Mouse (Mus musculus) heart, embryonic 16.5 days (tissue): Measurements from ENCODE around the gene Gm10638. TPM values are rescaled to one million over a fixed set of nuclear protein-coding genes. Genes with fewer than 3 reads are reported as not detected.

Experiments
- ATAC-seq: fragments of 200-750 bp; cut with Nextera tagmentation; replicated peaks from 2 replicates; pipeline ENCODE4 v1.8.0; 2017; ENCODE audit warnings: moderate number of reproducible peaks; ENCODE audit not compliant: insufficient read depth, low FRiP score; ENCODE audit errors: extremely low read depth
- H3K27ac ChIP-seq: fragments of 300-500 bp; sonication (generic); 2 replicates; pipeline ENCODE4 v1.5.1; 2014; ENCODE audit warnings: mild to moderate bottlenecking, low read length, control low read depth, moderate library complexity
- H3K27me3 ChIP-seq: fragments of 300-500 bp; sonication (generic); 2 replicates; pipeline ENCODE4 v1.6.1; 2014; ENCODE audit warnings: low read length, mixed read lengths; ENCODE audit not compliant: control insufficient read depth, insufficient read depth
- H3K36me3 ChIP-seq: fragments of 300-500 bp; sonication (generic); 2 replicates; pipeline ENCODE4 v1.6.1; 2014; ENCODE audit not compliant: control insufficient read depth, insufficient read depth
- H3K4me1 ChIP-seq: fragments of 300-500 bp; sonication (generic); 2 replicates; pipeline ENCODE4 v1.6.1; 2014; ENCODE audit warnings: low read length, mixed read lengths; ENCODE audit not compliant: control insufficient read depth, insufficient read depth
- H3K4me2 ChIP-seq: fragments of 300-500 bp; sonication (generic); 2 replicates; pipeline ENCODE4 v1.6.1; 2014; ENCODE audit warnings: low read depth, mild to moderate bottlenecking, control low read depth, low read length
- H3K4me3 ChIP-seq: fragments of 300-500 bp; sonication (generic); 2 replicates; pipeline ENCODE4 v1.5.1; 2014; ENCODE audit warnings: mild to moderate bottlenecking, control low read depth, low read length
- H3K9ac ChIP-seq: fragments of 300-500 bp; sonication (generic); 2 replicates; pipeline ENCODE4 v1.6.1; 2014; ENCODE audit warnings: low read length, control low read depth
- H3K9me3 ChIP-seq: fragments of 300-500 bp; sonication (generic); replicated peaks from 2 replicates; pipeline ENCODE4 v1.6.1; 2016; ENCODE audit warnings: low read length; ENCODE audit not compliant: control insufficient read depth
- WGBS: fragments of 180-500 bp; shearing (Covaris S2); extraction: QIAGEN DNeasy Blood & Tissue Kit; methylation state at CpG from one replicate; pipeline ENCODE4 v1.1.7; 2014; 5-methylcytosine and 5-hydroxymethylcytosine counted together
- polyA plus RNA-seq: library from polyadenylated mRNA; unstranded; fragments of >200 nt; fragmentation: Nextera tagmentation; extraction: Ambion mirVana; gene quantifications from 2 replicates; pipeline ENCODE4 v1.2.1, GENCODE M21; 2015

Gene Gm10638
- polyA plus RNA-seq, 1 experiment from 2014 or later: 2.2 TPM

GRCm38 (mm10) chr8:86745935-86746441 is 489 bp downstream of the Gm10638 start:
- peak; percentile 86 for ATAC-seq
- Histone ChIP-seq H3K27me3 (no peaks in the 10 kb centered on the region), H3K36me3 (no peaks in the 10 kb centered on the region), H3K9ac (peak overlapping the region; percentile 99), H3K4me3 (peak overlapping the region; percentile 83), H3K27ac (peak overlapping the region; percentile 97), H3K9me3 (no peaks in the 10 kb centered on the region), H3K4me1 (peaks cover 33% of the 10 kb centered on the region), H3K4me2 (peak overlapping the region; percentile 82)
- WGBS: under 1% methylated on average over 51 of the region's 70 CpGs

GRCm38 (mm10) chr8:86746511-86746910 is 1.0 kb downstream of the Gm10638 start:
- Histone ChIP-seq H3K9me3 (no peaks in the 10 kb centered on the region), H3K4me1 (peaks cover 29% of the 10 kb centered on the region), H3K4me2 (peak overlapping the region; percentile 82), H3K36me3 (no peaks in the 10 kb centered on the region), H3K27ac (peak overlapping the region; percentile 97), H3K9ac (peak overlapping the region; percentile 99), H3K4me3 (peak overlapping the region; percentile 83), H3K27me3 (no peaks in the 10 kb centered on the region)
- WGBS: 5% methylated on average over 11 of the region's 11 CpGs
- ATAC-seq: no peak

GRCm38 (mm10) chr8:86749842-86750241 is 4.3 kb downstream of the Gm10638 start:
- H3K27ac ChIP-seq: no peak overlapping the region
- no peak overlapping the region for H3K9ac ChIP-seq
- H3K4me1 ChIP-seq: peaks cover 7% of the 10 kb centered on the region
- H3K27me3 ChIP-seq: no peaks in the 10 kb centered on the region
- H3K9me3 ChIP-seq: no peaks in the 10 kb centered on the region
- WGBS: 46% methylated on average over 2 of the region's 2 CpGs
- ATAC-seq: no peak
- no peak overlapping the region for H3K4me3 ChIP-seq
- H3K4me2 ChIP-seq: no peak overlapping the region
- H3K36me3 ChIP-seq: no peaks in the 10 kb centered on the region

GRCm38 (mm10) chr8:86756948-86757733 is 11.6 kb downstream of the Gm10638 start:
- H3K27ac ChIP-seq: peak overlapping the region; percentile 54
- H3K27me3 ChIP-seq: no peaks in the 10 kb centered on the region
- H3K4me1 ChIP-seq: no peaks in the 10 kb centered on the region; the same call in 1 of the 2 replicates
- H3K36me3 ChIP-seq: no peaks in the 10 kb centered on the region
- H3K9me3 ChIP-seq: no peaks in the 10 kb centered on the region
- H3K4me3 ChIP-seq: no peak overlapping the region
- 36% methylated on average over 23 of the region's 23 CpGs for WGBS
- ATAC-seq: no peak; the same call in 1 of the 2 replicates
- H3K9ac ChIP-seq: 0 out of 2 replicates have a peak overlapping the region, but pooled peaks have one; percentile 29
- H3K4me2 ChIP-seq: peak overlapping the region; percentile 42

GRCm38 (mm10) chr8:86758651-86759050 is 13.2 kb downstream of the Gm10638 start:
- no peaks in the 10 kb centered on the region for H3K9me3 ChIP-seq
- H3K4me3 ChIP-seq: no peak overlapping the region
- whole genome bisulfite sequencing: 71% methylated on average over 3 of the region's 3 CpGs
- H3K36me3 ChIP-seq: no peaks in the 10 kb centered on the region
- no peaks in the 10 kb centered on the region for H3K27me3 ChIP-seq
- H3K9ac ChIP-seq: no peak overlapping the region
- H3K27ac ChIP-seq: no peak overlapping the region
- no peak overlapping the region for H3K4me2 ChIP-seq
- no peaks in the 10 kb centered on the region; the same call in 1 of the 2 replicates for H3K4me1 ChIP-seq
- ATAC-seq: no peak

- 27% methylated on average over 4 of the region's 4 CpGs for WGBS
- Histone ChIP-seq H3K4me3 (no peak overlapping the region), H3K4me1 (no peaks in the 10 kb centered on the region; the same call in 1 of the 2 replicates), H3K9me3 (no peaks in the 10 kb centered on the region), H3K4me2 (no peak overlapping the region), H3K9ac (no peak overlapping the region), H3K27ac (no peak overlapping the region), H3K27me3 (no peaks in the 10 kb centered on the region), H3K36me3 (no peaks in the 10 kb centered on the region)
- no peak for ATAC-seq
These were observed 13.6 kb downstream of the Gm10638 start for GRCm38 (mm10) chr8:86759090-86759491.

GRCm38 (mm10) chr8:86760746-86761145 is 15.2 kb downstream of the Gm10638 start:
- no peak overlapping the region for H3K9ac ChIP-seq
- H3K4me2 ChIP-seq: no peak overlapping the region
- no peaks in the 10 kb centered on the region; the same call in 1 of the 2 replicates for H3K4me1 ChIP-seq
- no peaks in the 10 kb centered on the region for H3K27me3 ChIP-seq
- no peak overlapping the region for H3K27ac ChIP-seq
- H3K36me3 ChIP-seq: no peaks in the 10 kb centered on the region
- no peak overlapping the region for H3K4me3 ChIP-seq
- no peak for ATAC-seq
- no peaks in the 10 kb centered on the region for H3K9me3 ChIP-seq
- WGBS: 75% methylated on average over 6 of the region's 6 CpGs

GRCm38 (mm10) chr8:86762806-86763205 is 17.3 kb downstream of the Gm10638 start:
- Histone ChIP-seq H3K9ac (no peak overlapping the region), H3K4me2 (no peak overlapping the region), H3K27me3 (no peaks in the 10 kb centered on the region), H3K27ac (no peak overlapping the region), H3K9me3 (no peaks in the 10 kb centered on the region), H3K4me3 (no peak overlapping the region), H3K4me1 (peaks cover 6% of the 10 kb centered on the region; the same call in 1 of the 2 replicates), H3K36me3 (no peaks in the 10 kb centered on the region)
- no peak for ATAC-seq
- WGBS: 70% methylated on average over 5 of the region's 5 CpGs

- Histone ChIP-seq H3K27ac (no peak overlapping the region), H3K9me3 (no peaks in the 10 kb centered on the region), H3K9ac (no peak overlapping the region), H3K27me3 (no peaks in the 10 kb centered on the region), H3K36me3 (no peaks in the 10 kb centered on the region), H3K4me1 (peaks cover 13% of the 10 kb centered on the region), H3K4me3 (no peak overlapping the region), H3K4me2 (no peak overlapping the region)
- 87% methylated on average over 10 of the region's 10 CpGs for WGBS
- ATAC-seq: no peak
These were observed 19.7 kb downstream of the Gm10638 start for GRCm38 (mm10) chr8:86765155-86765554.
